Mouse (Mus musculus) heart, adult 11 months (tissue): ENCODE data around the gene Morc2b.
"Not testable (repeated sequence)": the region's sequence is repeated elsewhere in the genome, so short reads cannot be mapped to it uniquely, and the experiment has no call there.

Experiments used
- DNase-seq: peaks from one replicate; pipeline ENCODE4 v3.0.0; 2022

Gene Morc2b

DNA sequence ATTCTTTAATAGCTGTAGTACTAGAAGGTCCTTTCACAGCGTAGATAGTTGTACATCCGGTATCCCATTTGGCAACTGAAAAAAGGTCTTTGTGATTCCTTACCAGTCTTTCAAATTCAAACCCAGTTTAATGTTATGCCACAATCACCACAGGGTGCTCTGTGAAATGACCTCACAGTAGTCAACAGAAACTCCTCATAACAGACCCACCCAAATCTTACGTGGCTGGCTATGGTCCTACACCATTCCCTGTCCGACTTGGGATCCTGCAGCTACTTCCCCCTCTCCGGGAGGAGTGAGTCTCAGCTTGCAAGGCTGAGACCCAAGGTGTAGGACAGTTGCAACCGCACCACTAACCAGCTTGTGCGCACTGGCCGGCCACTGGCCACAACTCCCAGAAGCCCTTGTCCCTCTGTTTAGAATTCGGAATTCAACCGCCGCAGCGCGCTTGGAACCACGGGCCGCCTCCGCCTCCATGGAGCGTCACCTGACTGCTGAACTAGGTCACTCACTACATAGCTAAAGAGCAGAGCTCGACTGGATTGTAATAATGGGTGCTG lies at the start of gene Morc2b:
Morc2b (minus strand) TSS at position 423 of the 560 bp plus-strand sequence.
- DNase-seq: peak; percentile 82

DNA sequence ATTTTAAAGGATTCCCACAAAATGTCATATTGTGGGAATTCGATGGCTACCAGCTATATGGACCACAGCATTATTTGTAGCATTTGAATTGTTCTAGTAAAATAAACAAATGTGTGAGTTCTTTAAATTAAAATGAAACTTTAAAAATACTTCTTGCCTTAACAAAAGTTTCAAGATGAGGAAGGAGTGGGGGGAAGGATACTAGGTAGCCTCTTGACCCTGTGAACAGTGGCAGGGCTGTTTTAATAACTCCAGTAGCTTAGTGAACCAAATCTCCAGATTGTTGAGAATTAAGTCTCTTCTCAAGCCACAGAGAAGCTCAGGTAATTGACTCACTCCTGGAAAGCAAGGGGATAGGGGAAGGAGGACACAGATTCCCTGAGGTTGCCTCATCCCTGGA lies 28.7 kb upstream of the Morc2b start, which contains the start of gene Olfr55:
Olfr55 (plus strand) TSS at position 301 of the 400 bp plus-strand sequence.
- DNase-seq: not testable (repeated sequence)

GRCm38 (mm10) chr17:33126257-33126656 lies 13.2 kb downstream of the Morc2b start:
- DNase-seq: no peak

DNA sequence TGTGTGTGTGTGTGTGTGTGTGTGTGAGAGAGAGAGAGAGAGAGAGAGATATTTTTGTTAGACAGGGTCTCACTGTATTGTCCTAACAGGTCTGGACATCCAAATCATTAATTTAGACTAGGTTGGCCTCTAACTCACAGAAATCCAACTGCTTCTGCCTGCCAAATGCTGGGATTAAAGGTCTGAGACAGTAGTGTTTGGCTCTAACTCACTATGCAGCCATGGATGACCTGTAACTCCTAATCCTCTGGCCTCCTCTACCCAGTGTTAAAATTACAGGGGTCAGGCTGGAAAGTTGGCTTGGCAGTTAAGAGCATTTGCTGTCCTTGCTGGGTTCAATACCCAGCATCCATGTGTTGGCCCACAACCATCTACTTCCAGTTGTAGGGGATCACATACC lies 14.9 kb downstream of the Morc2b start:
- no peak for DNase-seq

DNA sequence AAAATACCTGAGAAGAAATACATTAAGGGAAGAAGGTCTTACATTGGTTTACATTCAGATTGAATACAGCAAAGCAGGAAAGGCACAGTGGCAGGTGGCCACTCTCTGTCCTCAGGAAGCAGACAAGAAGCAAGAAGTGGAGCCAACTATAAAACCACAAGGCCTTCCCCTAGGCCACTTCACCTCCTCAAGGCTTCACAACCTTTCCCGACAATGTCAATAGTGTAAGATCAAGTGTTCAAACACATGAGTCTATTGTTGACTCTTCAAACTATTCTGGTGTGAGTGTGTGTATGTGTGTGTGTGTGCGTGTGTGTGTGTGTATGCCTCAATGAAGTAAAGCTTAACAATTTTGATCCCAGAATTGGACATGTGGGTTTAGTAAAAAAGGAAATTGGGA lies 42.1 kb downstream of the Morc2b start:
- DNase-seq: no peak

- peak; percentile 98 for DNase-seq
Measured at GRCm38 (mm10) chr17:33092391-33093193, 46.9 kb downstream of the Morc2b start.

- DNase-seq: peak; percentile 74
Measured at GRCm38 (mm10) chr17:33091630-33092029, 47.9 kb downstream of the Morc2b start.

GRCm38 (mm10) chr17:33089220-33089949 lies 50.1 kb downstream of the Morc2b start, which contains the start of gene Zfp563:
Zfp563 (plus strand) TSS chr17:33089310.
- peak; percentile 100 for DNase-seq

DNA sequence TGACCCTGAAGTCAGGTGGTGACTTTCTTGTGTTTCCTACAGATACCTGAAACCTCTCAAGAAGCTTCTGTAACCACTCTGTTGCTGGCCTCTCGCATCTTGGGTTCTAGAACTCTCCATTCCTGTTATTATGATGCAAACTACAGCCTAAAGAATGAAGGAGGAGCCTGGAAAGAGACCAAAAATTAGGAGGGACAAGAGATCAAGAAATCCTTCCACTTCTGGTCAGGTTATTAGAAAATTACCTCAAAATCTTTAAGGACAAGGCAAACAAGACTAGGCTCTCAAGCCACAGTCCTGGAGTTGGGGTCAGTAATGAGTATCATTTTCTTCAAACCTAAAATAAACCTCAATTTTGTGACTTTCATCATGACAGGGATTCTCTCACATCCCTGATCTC lies 71.5 kb downstream of the Morc2b start, which contains the start of gene 4921501E09Rik:
4921501E09Rik (minus strand) TSS at position 101 of the 400 bp plus-strand sequence.
- DNase-seq: no peak
